ENCODE assay signal across 24 mouse cellular contexts in the genomic region with DNA sequence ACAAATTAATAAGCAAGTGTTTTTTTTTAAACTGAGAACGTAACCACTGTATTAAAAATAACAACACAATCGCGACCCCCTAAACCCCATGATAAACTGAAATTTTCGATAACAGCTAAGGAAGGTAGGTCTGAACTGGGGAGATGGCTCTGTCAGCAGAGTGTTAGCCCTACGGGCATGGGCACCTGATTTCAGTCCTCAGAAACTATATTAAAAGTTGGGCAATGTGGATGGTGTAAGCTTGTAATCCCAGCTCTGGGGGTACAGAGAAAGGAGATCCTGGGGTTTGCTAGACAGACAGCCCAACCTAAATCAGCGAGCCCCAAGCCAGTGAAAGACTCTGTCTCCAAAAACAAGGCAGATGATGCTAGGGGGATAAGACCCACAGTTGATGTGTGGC.
"Had no signal": no experiment of that assay in that cellular context is flagged by ENCODE, and none has a peak within 500 bp of the region (broad histone marks: within the 10 kb centered on the region; RNA-seq: fewer than 3 reads in every experiment).

No protein-coding gene starts in this region.

- H3K9me3 ChIP-seq: heart, embryonic 10.5 days; heart, embryonic 12.5 days; hindbrain, embryonic 13.5 days; hindbrain, embryonic 15.5 days; kidney, embryonic 15.5 days; limb, embryonic 15.5 days; liver, embryonic 12.5 days had no signal

- DNase-seq: gastrocnemius, postnatal 14 days; gastrocnemius, postnatal 36 days; heart, adult 18-20 months; heart, postnatal 10 days; heart, postnatal 36 days; kidney, adult 11 months; kidney, adult 2 months; kidney, adult 9 months; kidney, postnatal 14 days; kidney, postnatal 36 days; layer of hippocampus, adult 9-11 months; layer of hippocampus, postnatal 36 days; left cerebral cortex, postnatal 4 days had no signal

- H3K36me3 ChIP-seq: heart, embryonic 10.5 days; heart, embryonic 12.5 days; hindbrain, embryonic 13.5 days; hindbrain, embryonic 15.5 days; kidney, embryonic 15.5 days; limb, embryonic 13.5 days; limb, embryonic 15.5 days; liver, embryonic 12.5 days had no signal

- H3K4me1 ChIP-seq: heart, embryonic 10.5 days; hindbrain, embryonic 13.5 days; hindbrain, embryonic 15.5 days; kidney, embryonic 15.5 days; liver, embryonic 12.5 days had no signal

- H3K4me2 ChIP-seq: heart, embryonic 12.5 days; hindbrain, embryonic 13.5 days; hindbrain, embryonic 15.5 days; kidney, embryonic 15.5 days; limb, embryonic 13.5 days; limb, embryonic 15.5 days; liver, embryonic 12.5 days had no signal

- H3K27ac ChIP-seq: heart, embryonic 10.5 days; hindbrain, embryonic 13.5 days; hindbrain, embryonic 15.5 days; hindbrain, postnatal 0 days; kidney, embryonic 15.5 days; kidney, postnatal 0 days; limb, embryonic 13.5 days; limb, embryonic 15.5 days; liver, embryonic 12.5 days; liver, embryonic 14.5 days had no signal

- H3K27me3 ChIP-seq: heart, embryonic 12.5 days; hindbrain, embryonic 13.5 days; hindbrain, embryonic 15.5 days; kidney, embryonic 15.5 days; limb, embryonic 15.5 days; liver, embryonic 12.5 days had no signal

- H3K9ac ChIP-seq: heart, embryonic 12.5 days; hindbrain, embryonic 13.5 days; hindbrain, embryonic 15.5 days; kidney, embryonic 15.5 days; limb, embryonic 13.5 days; limb, embryonic 15.5 days; liver, embryonic 12.5 days; liver, embryonic 14.5 days had no signal

- ATAC-seq: hindbrain, postnatal 0 days; liver, embryonic 12.5 days had no signal

- H3K4me3 ChIP-seq: heart, embryonic 10.5 days; heart, embryonic 12.5 days; hindbrain, embryonic 13.5 days; hindbrain, embryonic 15.5 days; kidney, embryonic 15.5 days; limb, embryonic 13.5 days; limb, embryonic 15.5 days; liver, embryonic 12.5 days had no signal
